Mouse (Mus musculus): ENCODE measurements around the gene Ikzf2.

DNA sequence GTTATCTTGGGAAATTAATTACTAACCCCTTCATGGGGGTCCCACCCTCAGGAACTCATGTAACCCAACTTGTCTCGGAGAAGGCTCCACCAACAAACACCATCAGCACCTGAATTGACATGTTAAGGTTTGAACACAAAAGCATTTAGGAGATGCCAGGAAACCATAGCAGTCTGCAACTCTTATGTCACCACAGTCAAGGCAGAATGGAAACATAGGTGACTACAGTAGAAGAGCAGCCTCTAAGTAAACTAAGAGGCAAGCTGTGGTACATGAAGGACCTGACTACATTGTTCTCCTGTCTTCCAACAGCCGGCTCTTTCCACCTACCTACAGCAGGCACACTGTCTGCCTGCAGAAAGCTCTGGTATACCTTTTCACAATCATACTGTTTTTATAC, 33.6 kb downstream of the Ikzf2 start:
- no peak for TF ChIP-seq CTCF (IDR thresholded peaks at IDR 0.05)
- no peak for TF ChIP-seq EP300 (IDR thresholded peaks at IDR 0.05)

Measured in lung, postnatal 0 days (tissue).